Mouse (Mus musculus) liver, adult 2 months (tissue): ENCODE measurements around the gene Gsc2.

ENCODE experiments used
- CTCF ChIP-seq: fragments of 200-500 bp; IDR thresholded peaks from 2 replicates; pipeline ENCODE4 v1.5.1; 2011; ENCODE audit warnings: low read depth, low read length, control low read depth
- POLR2A ChIP-seq: fragments of 200-500 bp; IDR thresholded peaks from 2 replicates; pipeline ENCODE4 v1.6.1; 2011; ENCODE audit warnings: low read length, control low read depth; ENCODE audit not compliant: insufficient read depth; ENCODE audit errors: extremely low read depth

GRCm38 (mm10) chr16:17914307-17915249, at the start of gene Gsc2:
- TF ChIP-seq CTCF = no peak
- no peak for TF ChIP-seq POLR2A
